23 mouse cellular contexts compared by ENCODE assay signal in genomic region chr9:72862955-72863354, GRCm38 (mm10). TPM values are rescaled to one million over a fixed set of nuclear protein-coding genes. Genes with fewer than 3 reads are reported as not detected.
"Had no signal": no experiment of that assay in that cellular context is flagged by ENCODE, and none has a peak within 500 bp of the region (broad histone marks: within the 10 kb centered on the region; RNA-seq: fewer than 3 reads in every experiment).

No protein-coding gene starts in this region.

- H3K4me1 ChIP-seq: liver, embryonic 13.5 days; midbrain, embryonic 15.5 days; neural tube, embryonic 15.5 days had no signal

- H3K27me3 ChIP-seq: liver, embryonic 13.5 days; midbrain, embryonic 12.5 days; midbrain, embryonic 15.5 days; neural tube, embryonic 12.5 days; neural tube, embryonic 15.5 days had no signal

- H3K4me2 ChIP-seq: liver, embryonic 13.5 days; midbrain, embryonic 12.5 days; midbrain, embryonic 15.5 days; neural tube, embryonic 12.5 days; neural tube, embryonic 15.5 days had no signal

- DNase-seq: kidney, adult 18-20 months; kidney, adult 9 months; kidney, postnatal 14 days; kidney, postnatal 4 days; layer of hippocampus, postnatal 36 days; liver, embryonic 13.5 days; lung, adult 2 months; lung, postnatal 14 days; lung, postnatal 4 days; right cerebral cortex, adult 18-20 months; right cerebral cortex, postnatal 14 days; right cerebral cortex, postnatal 4 days; thymus, adult 2 months; thymus, postnatal 14 days; thymus, postnatal 4 days had no signal

- H3K9me3 ChIP-seq: liver, embryonic 13.5 days; midbrain, embryonic 12.5 days; midbrain, embryonic 15.5 days; neural tube, embryonic 12.5 days; neural tube, embryonic 15.5 days had no signal

- H3K9ac ChIP-seq: liver, embryonic 13.5 days; midbrain, embryonic 12.5 days; midbrain, embryonic 15.5 days; neural tube, embryonic 12.5 days; neural tube, embryonic 15.5 days had no signal

- H3K4me3 ChIP-seq: left cerebral cortex, adult 2 months; liver, embryonic 13.5 days; midbrain, embryonic 12.5 days; midbrain, embryonic 15.5 days; neural tube, embryonic 12.5 days; neural tube, embryonic 15.5 days had no signal

- H3K36me3 ChIP-seq: liver, embryonic 13.5 days; midbrain, embryonic 15.5 days; neural tube, embryonic 15.5 days had no signal

- H3K27ac ChIP-seq: left cerebral cortex, adult 2 months; liver, embryonic 13.5 days; midbrain, embryonic 12.5 days; midbrain, embryonic 15.5 days; neural tube, embryonic 12.5 days; neural tube, embryonic 15.5 days had no signal

- ATAC-seq: intestine, embryonic 16.5 days; midbrain, embryonic 15.5 days had no signal

RNA-seq across cellular contexts. Expression of gene Prtg, which starts 56.3 kb away (rescaled TPM):
- total RNA-seq: megakaryocyte progenitor cell, adult 5-6 weeks; megakaryocyte-erythroid progenitor cell, adult 5-6 weeks had no signal
